Mouse (Mus musculus): ENCODE results near the gene Cdc6. TPM values are rescaled to one million over a fixed set of nuclear protein-coding genes. Genes with fewer than 3 reads are reported as not detected.

Gene Cdc6
- total and polyA plus RNA-seq, 3 experiments: 47.4 to 99.3 (median 81.3) TPM

- dilution Hi-C loops (cut with MboI; ENCODE audit: extremely low pct_ligation_motif_present, extremely low pct_unique_long_range_greater_than_20kb, low sequenced_read_pairs): no loop called here
- Histone ChIP-seq H3K4me1 (ENCODE audit: control insufficient read depth in 1 of 2, insufficient read depth in 2 of 2) (peaks cover 8 to 33% of the 10 kb centered on the region in 2 experiments), H3K79me2 (replicated peaks; ENCODE audit: control insufficient read depth, extremely low read depth, insufficient read depth, poor library complexity, severe bottlenecking) (peaks cover 23% of the 10 kb centered on the region), H3K27me3 (replicated peaks) (no peaks in the 10 kb centered on the region), H3K9ac (ENCODE audit: insufficient read depth, low read depth) (no peak overlapping the region), H3K4me3 (replicated peaks in 1 of 3; ENCODE audit: low read depth in 2 of 3, low read length in 2 of 3, poor library complexity in 1 of 3) (no peak overlapping the region), H3K36me3 (replicated peaks in 1 of 2; ENCODE audit: control insufficient read depth in 1 of 2, insufficient read depth in 1 of 2, low read length in 1 of 2) (peaks cover 43 to 67% of the 10 kb centered on the region in 2 experiments), H3K4me2 (ENCODE audit: insufficient read depth, low read depth, poor library complexity, severe bottlenecking) (no peak overlapping the region), H3K27ac (ENCODE audit: insufficient read depth, low read depth) (no peak overlapping the region), H3K9me3 (replicated peaks; ENCODE audit: low read length) (no peaks in the 10 kb centered on the region)
- no peak for TF ChIP-seq MYC (IDR thresholded peaks at IDR 0.05; ENCODE audit: low read depth, low read length)
- in situ Hi-C loops (cut with MboI; ENCODE audit: low pct_ligation_motif_present, low pct_unique_long_range_greater_than_20kb, low sequenced_read_pairs): no loop called here
- DNase-seq (ENCODE audit: extremely low read depth): no peak
Observed at GRCm38 (mm10) chr11:98905033-98905432, 2.6 kb upstream of the Cdc6 start.

- in situ Hi-C loops (cut with MboI; ENCODE audit: low pct_ligation_motif_present, low pct_unique_long_range_greater_than_20kb, low sequenced_read_pairs) (no loop called here), dilution Hi-C loops (cut with MboI; ENCODE audit: extremely low pct_ligation_motif_present, extremely low pct_unique_long_range_greater_than_20kb, low sequenced_read_pairs) (no loop called here)
- Histone ChIP-seq H3K4me1 (ENCODE audit: control insufficient read depth in 1 of 2, insufficient read depth in 2 of 2) (peaks cover 10 to 38% of the 10 kb centered on the region in 2 experiments), H3K9me3 (replicated peaks; ENCODE audit: low read length) (no peaks in the 10 kb centered on the region), H3K27ac (ENCODE audit: insufficient read depth, low read depth) (no peak overlapping the region), H3K9ac (ENCODE audit: insufficient read depth, low read depth) (no peak overlapping the region), H3K79me2 (replicated peaks; ENCODE audit: control insufficient read depth, extremely low read depth, insufficient read depth, poor library complexity, severe bottlenecking) (peaks cover 29% of the 10 kb centered on the region), H3K4me3 (replicated peaks in 1 of 3; ENCODE audit: low read depth in 2 of 3, low read length in 2 of 3, poor library complexity in 1 of 3) (no peak overlapping the region), H3K36me3 (replicated peaks in 1 of 2; ENCODE audit: control insufficient read depth in 1 of 2, insufficient read depth in 1 of 2, low read length in 1 of 2) (peaks cover 43 to 67% of the 10 kb centered on the region in 2 experiments), H3K4me2 (ENCODE audit: insufficient read depth, low read depth, poor library complexity, severe bottlenecking) (no peak overlapping the region), H3K27me3 (replicated peaks) (no peaks in the 10 kb centered on the region)
- no peak for DNase-seq (ENCODE audit: extremely low read depth)
- no peak for TF ChIP-seq GABPA (IDR thresholded peaks at IDR 0.05; ENCODE audit: insufficient replicate concordance, low read depth, low read length)
- TF ChIP-seq USF2 (conservative IDR thresholded peaks at IDR 0.05; ENCODE audit: low read depth, low read length): no peak
- TF ChIP-seq POLR2A (IDR thresholded peaks at IDR 0.05; ENCODE audit: low read depth, low read length): no peak
- no peak for TF ChIP-seq EP300 (IDR thresholded peaks at IDR 0.05; ENCODE audit: low read length)
- no peak for TF ChIP-seq MYC (IDR thresholded peaks at IDR 0.05; ENCODE audit: low read depth, low read length)
- no peak for TF ChIP-seq RAD21 (IDR thresholded peaks at IDR 0.05; ENCODE audit: low read depth, low read length)
- TF ChIP-seq CHD2 (IDR thresholded peaks at IDR 0.05; ENCODE audit: low read length): no peak
- TF ChIP-seq PAX5 (IDR thresholded peaks at IDR 0.05; ENCODE audit: low read length): no peak
- TF ChIP-seq UBTF (IDR thresholded peaks at IDR 0.05; ENCODE audit: low read depth, low read length): no peak
- no peak for TF ChIP-seq HCFC1 (IDR thresholded peaks at IDR 0.05; ENCODE audit: low read depth, low read length)
- no peak for TF ChIP-seq TBP (conservative IDR thresholded peaks at IDR 0.05; ENCODE audit: low read depth, low read length)
Observed at GRCm38 (mm10) chr11:98905583-98905982, 2.0 kb upstream of the Cdc6 start.

- Histone ChIP-seq H3K27me3 (replicated peaks) (no peaks in the 10 kb centered on the region), H3K9me3 (replicated peaks; ENCODE audit: low read length) (no peaks in the 10 kb centered on the region), H3K36me3 (replicated peaks in 1 of 2; ENCODE audit: control insufficient read depth in 1 of 2, insufficient read depth in 1 of 2, low read length in 1 of 2) (peaks cover 46 to 68% of the 10 kb centered on the region in 2 experiments), H3K4me3 (replicated peaks in 1 of 3; ENCODE audit: low read depth in 2 of 3, low read length in 2 of 3, poor library complexity in 1 of 3) (peak overlapping the region in 2 of 3 experiments; percentile 29 to 36), H3K79me2 (replicated peaks; ENCODE audit: control insufficient read depth, extremely low read depth, insufficient read depth, poor library complexity, severe bottlenecking) (peaks cover 31% of the 10 kb centered on the region), H3K27ac (ENCODE audit: insufficient read depth, low read depth) (peak overlapping the region; percentile 19; the same call in 1 of the 2 replicates), H3K4me1 (ENCODE audit: control insufficient read depth in 1 of 2, insufficient read depth in 2 of 2) (peaks cover 10 to 45% of the 10 kb centered on the region in 2 experiments), H3K4me2 (ENCODE audit: insufficient read depth, low read depth, poor library complexity, severe bottlenecking) (peak overlapping the region; percentile 70), H3K9ac (ENCODE audit: insufficient read depth, low read depth) (peak overlapping the region; percentile 79)
- DNase-seq (ENCODE audit: extremely low read depth): no peak
- dilution Hi-C loops (cut with MboI; ENCODE audit: extremely low pct_ligation_motif_present, extremely low pct_unique_long_range_greater_than_20kb, low sequenced_read_pairs) (no loop called here), in situ Hi-C loops (cut with MboI; ENCODE audit: low pct_ligation_motif_present, low pct_unique_long_range_greater_than_20kb, low sequenced_read_pairs) (no loop called here)
- TF ChIP-seq E2F4 (IDR thresholded peaks at IDR 0.05; ENCODE audit: insufficient replicate concordance, low read depth, low read length) (no peak), MAFK (IDR thresholded peaks at IDR 0.05; ENCODE audit: insufficient replicate concordance, low read length) (no peak), ELF1 (IDR thresholded peaks at IDR 0.05; ENCODE audit: low read depth, low read length) (no peak), CHD1 (IDR thresholded peaks at IDR 0.05; ENCODE audit: low read depth, low read length) (no peak), KAT2A (IDR thresholded peaks at IDR 0.05; ENCODE audit: insufficient replicate concordance, low read length) (no peak), JUN (IDR thresholded peaks at IDR 0.05; ENCODE audit: insufficient read depth, low read depth, low read length) (no peak), ETS1 (conservative IDR thresholded peaks at IDR 0.05; ENCODE audit: low read depth, low read length) (no peak), ZKSCAN1 (IDR thresholded peaks at IDR 0.05; ENCODE audit: borderline replicate concordance, low read depth, low read length) (no peak), ZC3H11A (IDR thresholded peaks at IDR 0.05; ENCODE audit: low read depth, low read length) (no peak), CHD2 (IDR thresholded peaks at IDR 0.05; ENCODE audit: low read length) (no peak), USF1 (IDR thresholded peaks at IDR 0.05; ENCODE audit: low read depth, low read length) (no peak), MYC (IDR thresholded peaks at IDR 0.05; ENCODE audit: low read depth, low read length) (no peak), RAD21 (IDR thresholded peaks at IDR 0.05; ENCODE audit: low read depth, low read length) (no peak), IRF4 (IDR thresholded peaks at IDR 0.05; ENCODE audit: low read depth, low read length) (no peak)
Observed at GRCm38 (mm10) chr11:98907063-98907436, 551 bp upstream of the Cdc6 start.
